Mouse (Mus musculus) cortical plate, adult 2 months (tissue): ENCODE data around the gene Prickle2. TPM values are rescaled to one million over a fixed set of nuclear protein-coding genes. Genes with fewer than 3 reads are reported as not detected.

Experiments used
- H3K27ac ChIP-seq: fragments of 200-500 bp; 2 replicates; pipeline ENCODE4 v1.5.1; 2012; ENCODE audit warnings: low read length, control low read depth, inconsistent platforms; ENCODE audit not compliant: insufficient read depth
- H3K4me1 ChIP-seq: fragments of 200-500 bp; 2 replicates; pipeline ENCODE4 v1.6.1; 2011; ENCODE audit warnings: low read length; ENCODE audit not compliant: control insufficient read depth, insufficient read depth
- H3K4me3 ChIP-seq: fragments of 200-500 bp; 2 replicates; pipeline ENCODE4 v1.5.1; 2011; ENCODE audit warnings: mild to moderate bottlenecking, low read length, control low read depth; ENCODE audit not compliant: insufficient read depth
- CTCF ChIP-seq: fragments of 200-500 bp; IDR thresholded peaks from 2 replicates; pipeline ENCODE4 v1.5.1; 2011; ENCODE audit warnings: mild to moderate bottlenecking, control low read depth, low read length; ENCODE audit not compliant: insufficient read depth; ENCODE audit errors: extremely low read depth
- POLR2A ChIP-seq: fragments of 200-500 bp; IDR thresholded peaks from 2 replicates; pipeline ENCODE4 v1.6.1; 2011; ENCODE audit warnings: mild to moderate bottlenecking, low read length, control low read depth; ENCODE audit not compliant: insufficient read depth; ENCODE audit errors: extremely low read depth
- polyA plus RNA-seq: library from polyadenylated mRNA; depleted of rRNA; stranded (reverse); fragments of >200 nt; gene quantifications from 2 replicates; pipeline ENCODE4 v1.2.3, GENCODE M21; 2012

Gene Prickle2
- polyA plus RNA-seq, 1 experiment = 58.6 TPM

- peak overlapping the region; percentile 17; the same call in 1 of the 2 replicates for H3K27ac ChIP-seq
- H3K4me3 ChIP-seq = peak overlapping the region; percentile 46
- no peaks in the 10 kb centered on the region for H3K4me1 ChIP-seq
- no peak for TF ChIP-seq CTCF
- TF ChIP-seq POLR2A = 0 out of 2 replicates have a peak, but pooled peaks have one; percentile 8
Observed at GRCm38 (mm10) chr6:92533306-92534063, 172.5 kb downstream of the Prickle2 start.

- Histone ChIP-seq H3K27ac (no peak overlapping the region; the same call in 1 of the 2 replicates), H3K4me1 (no peaks in the 10 kb centered on the region; the same call in 1 of the 2 replicates), H3K4me3 (peak overlapping the region; percentile 46)
- no peak for TF ChIP-seq CTCF
- TF ChIP-seq POLR2A = no peak
Observed at GRCm38 (mm10) chr6:92532896-92533295, 173.1 kb downstream of the Prickle2 start.

DNA sequence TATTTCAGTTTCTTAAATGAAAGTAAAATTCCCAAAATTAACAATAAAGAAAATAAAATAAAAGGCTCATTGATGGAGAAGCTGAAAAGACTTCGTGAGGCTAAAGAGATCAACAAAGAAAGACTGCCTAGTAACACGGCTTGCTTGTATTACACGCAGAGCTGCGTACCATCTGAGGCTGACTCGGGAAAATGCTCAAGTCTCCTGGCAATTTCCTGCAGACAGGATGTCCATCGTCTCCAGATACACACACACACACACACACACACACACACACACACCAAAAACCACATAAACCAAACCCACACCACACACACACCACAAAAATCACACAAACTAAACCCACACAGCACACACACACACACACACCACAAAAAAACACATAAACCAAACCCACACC, 173.6 kb downstream of the Prickle2 start:
- peak overlapping the region; percentile 46 for H3K4me3 ChIP-seq
- no peaks in the 10 kb centered on the region; the same call in 1 of the 2 replicates for H3K4me1 ChIP-seq
- H3K27ac ChIP-seq = peak overlapping the region; percentile 19; the same call in 1 of the 2 replicates
- TF ChIP-seq POLR2A (no peak), CTCF (no peak)

- TF ChIP-seq POLR2A = no peak
- no peak for TF ChIP-seq CTCF
- no peak overlapping the region for H3K27ac ChIP-seq
- H3K4me3 ChIP-seq = no peak overlapping the region
- H3K4me1 ChIP-seq = peaks cover 8% of the 10 kb centered on the region
Observed at GRCm38 (mm10) chr6:92526212-92526611, 179.7 kb downstream of the Prickle2 start.

DNA sequence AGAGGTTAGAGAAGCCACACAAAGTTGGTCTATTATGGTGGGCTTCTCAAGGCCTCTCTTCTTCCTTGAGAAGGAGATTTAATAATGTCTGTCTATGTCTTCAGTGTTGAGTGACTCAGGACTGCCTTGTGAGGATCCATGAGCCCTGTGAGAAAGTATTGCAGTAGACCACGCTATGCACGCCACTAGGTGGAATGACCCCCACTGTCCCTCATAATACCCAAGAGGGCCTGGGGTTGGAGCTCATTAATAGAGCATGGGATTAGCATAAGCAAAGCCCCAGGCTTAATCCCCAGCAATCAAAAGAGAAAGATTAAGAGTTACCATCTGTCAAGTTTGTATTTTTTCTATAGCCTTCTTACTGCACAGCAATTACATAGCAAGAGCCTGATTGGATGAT, 180.3 kb downstream of the Prickle2 start:
- Histone ChIP-seq H3K27ac (no peak overlapping the region), H3K4me3 (no peak overlapping the region), H3K4me1 (peaks cover 8% of the 10 kb centered on the region)
- TF ChIP-seq POLR2A (no peak), CTCF (no peak)

GRCm38 (mm10) chr6:92521526-92522075, 184.4 kb downstream of the Prickle2 start:
- TF ChIP-seq CTCF (no peak), POLR2A (no peak)
- no peak overlapping the region for H3K27ac ChIP-seq
- H3K4me3 ChIP-seq = no peak overlapping the region
- H3K4me1 ChIP-seq = peaks cover 12% of the 10 kb centered on the region

- no peak for TF ChIP-seq POLR2A
- TF ChIP-seq CTCF = no peak
- Histone ChIP-seq H3K27ac (no peak overlapping the region), H3K4me3 (no peak overlapping the region), H3K4me1 (peaks cover 12% of the 10 kb centered on the region)
Observed at GRCm38 (mm10) chr6:92520088-92520875, 185.7 kb downstream of the Prickle2 start.

- H3K4me3 ChIP-seq = no peak overlapping the region
- H3K27ac ChIP-seq = no peak overlapping the region
- peaks cover 12% of the 10 kb centered on the region for H3K4me1 ChIP-seq
- TF ChIP-seq CTCF = no peak
Observed at GRCm38 (mm10) chr6:92518438-92518968, 187.5 kb downstream of the Prickle2 start.

DNA sequence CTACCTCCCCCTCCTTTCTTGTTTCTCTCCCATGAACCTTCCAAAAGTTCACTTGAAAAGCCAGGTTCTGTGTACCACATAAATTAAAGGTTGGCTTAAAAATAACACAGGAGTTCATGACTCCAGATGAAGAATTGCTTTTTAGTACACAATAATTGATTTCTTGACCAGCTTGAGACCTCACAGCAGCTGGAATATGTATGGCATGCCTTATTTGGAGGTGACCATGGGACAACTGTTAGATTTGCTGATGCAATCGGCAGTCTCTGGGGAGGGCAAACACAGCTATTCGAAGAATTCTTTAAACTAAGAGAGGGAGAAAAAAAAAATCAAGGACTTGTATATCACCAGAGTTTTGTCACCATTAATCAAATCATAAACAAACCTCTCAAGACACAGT, 189.0 kb downstream of the Prickle2 start:
- no peak overlapping the region for H3K4me3 ChIP-seq
- TF ChIP-seq CTCF (no peak), POLR2A (no peak)
- peaks cover 8% of the 10 kb centered on the region; the same call in 1 of the 2 replicates for H3K4me1 ChIP-seq
- H3K27ac ChIP-seq = no peak overlapping the region
